Mouse (Mus musculus) fibroblast of lung, adult 2 months (primary cell): ENCODE results near the gene Gm45716.
A peak's percentile ranks its signal among the peaks of the same experiment; 100 is the strongest.
"Not testable (repeated sequence)": the region's sequence is repeated elsewhere in the genome, so short reads cannot be mapped to it uniquely, and the experiment has no call there.

Source experiments
- DNase-seq: peaks from one replicate; pipeline ENCODE4 v3.0.0-alpha.2; 2011; ENCODE audit warnings: low read depth

Gene Gm45716

GRCm38 (mm10) chr11:90250189-90250588 is 62.7 kb downstream of the Gm45716 start:
- DNase-seq: no peak

GRCm38 (mm10) chr11:90250730-90251129 is 63.2 kb downstream of the Gm45716 start:
- no peak for DNase-seq

- DNase-seq: no peak
These were observed 64.4 kb downstream of the Gm45716 start for GRCm38 (mm10) chr11:90251923-90252322.

- no peak for DNase-seq
These were observed 64.9 kb downstream of the Gm45716 start for GRCm38 (mm10) chr11:90252366-90252765.

GRCm38 (mm10) chr11:90254536-90254935 is 67.1 kb downstream of the Gm45716 start:
- DNase-seq: no peak

- no peak for DNase-seq
These were observed 68.2 kb downstream of the Gm45716 start for GRCm38 (mm10) chr11:90255687-90256086.

GRCm38 (mm10) chr11:90256833-90257525 is 69.5 kb downstream of the Gm45716 start:
- no peak for DNase-seq

- DNase-seq: no peak
These were observed 70.9 kb downstream of the Gm45716 start for GRCm38 (mm10) chr11:90258321-90258927.

GRCm38 (mm10) chr11:90259071-90259470 is 71.6 kb downstream of the Gm45716 start:
- DNase-seq: peak; percentile 18

GRCm38 (mm10) chr11:90259826-90260225 is 72.3 kb downstream of the Gm45716 start:
- DNase-seq: no peak

- DNase-seq: no peak
These were observed 76.7 kb downstream of the Gm45716 start for GRCm38 (mm10) chr11:90264180-90264579.

GRCm38 (mm10) chr11:90265581-90265980 is 78.1 kb downstream of the Gm45716 start:
- no peak for DNase-seq

- DNase-seq: no peak
These were observed 81.5 kb downstream of the Gm45716 start for GRCm38 (mm10) chr11:90268934-90269333.

- DNase-seq: no peak
These were observed 82.1 kb downstream of the Gm45716 start for GRCm38 (mm10) chr11:90269398-90270123.

GRCm38 (mm10) chr11:90270132-90270877 is 82.8 kb downstream of the Gm45716 start:
- peak; percentile 16 for DNase-seq

- no peak for DNase-seq
These were observed 86.7 kb downstream of the Gm45716 start for GRCm38 (mm10) chr11:90274187-90274586.

GRCm38 (mm10) chr11:90275663-90276062 is 88.2 kb downstream of the Gm45716 start:
- DNase-seq: peak; percentile 27

- DNase-seq: no peak
These were observed 88.7 kb downstream of the Gm45716 start for GRCm38 (mm10) chr11:90276150-90276549.

- DNase-seq: no peak
These were observed 89.1 kb downstream of the Gm45716 start for GRCm38 (mm10) chr11:90276561-90276960.

GRCm38 (mm10) chr11:90280069-90280468 is 92.6 kb downstream of the Gm45716 start:
- DNase-seq: no peak

- not testable (repeated sequence) for DNase-seq
These were observed 94.5 kb downstream of the Gm45716 start for GRCm38 (mm10) chr11:90281943-90282342.

- no peak for DNase-seq
These were observed 95.7 kb downstream of the Gm45716 start for GRCm38 (mm10) chr11:90283159-90283558.
